Mouse (Mus musculus) cerebellum, adult 11-12 months (tissue): ENCODE measurements around the gene Tmem128.

Source experiments
- DNase-seq: peaks from one replicate; pipeline ENCODE4 v3.0.0; 2022

The Tmem128 gene

GRCm38 (mm10) chr5:38260107-38260682 is at the start of gene Tmem128:
TSS of gene Tmem128 (plus strand) at chr5:38260185.
- DNase-seq, result peak; percentile 63

DNA sequence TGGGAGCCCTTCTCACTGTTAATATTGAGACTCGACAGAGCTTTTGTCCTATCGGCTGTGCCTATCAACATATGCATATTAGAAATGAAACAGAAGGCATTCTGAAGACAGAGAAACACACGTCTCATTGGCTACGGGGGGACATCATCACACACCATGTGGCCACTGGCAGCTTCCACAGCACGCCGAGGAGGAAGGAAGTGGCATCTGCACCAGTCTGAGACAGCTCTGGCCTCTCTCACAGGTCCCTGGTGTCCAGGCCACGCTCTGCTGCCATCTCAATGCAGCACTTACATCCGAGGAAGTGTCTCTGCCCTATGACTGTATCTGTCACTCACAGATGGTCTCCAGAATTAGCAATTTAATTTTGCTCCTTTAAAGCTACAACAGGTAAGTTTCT is 48.3 kb upstream of the Tmem128 start:
- DNase-seq, result no peak

DNA sequence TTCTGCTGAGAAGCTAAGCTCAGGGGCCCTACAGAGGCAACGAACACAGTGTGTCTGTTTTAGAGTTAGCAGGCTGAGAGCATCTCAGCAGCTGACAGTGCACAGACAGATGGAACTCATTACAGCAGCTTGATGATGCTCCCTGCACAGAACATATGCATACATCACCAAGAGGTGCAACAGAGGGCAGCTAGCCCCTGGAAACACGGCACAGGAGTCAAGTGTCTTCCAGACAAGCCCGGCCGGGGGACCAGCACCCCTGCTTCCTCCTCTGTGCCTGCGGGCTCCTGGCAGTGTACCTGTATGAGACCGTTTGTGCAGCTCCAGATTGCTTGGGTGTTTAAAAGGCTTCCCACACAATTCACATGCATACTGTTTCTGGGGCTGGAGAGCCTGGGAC is 47.0 kb upstream of the Tmem128 start:
- DNase-seq, result no peak

DNA sequence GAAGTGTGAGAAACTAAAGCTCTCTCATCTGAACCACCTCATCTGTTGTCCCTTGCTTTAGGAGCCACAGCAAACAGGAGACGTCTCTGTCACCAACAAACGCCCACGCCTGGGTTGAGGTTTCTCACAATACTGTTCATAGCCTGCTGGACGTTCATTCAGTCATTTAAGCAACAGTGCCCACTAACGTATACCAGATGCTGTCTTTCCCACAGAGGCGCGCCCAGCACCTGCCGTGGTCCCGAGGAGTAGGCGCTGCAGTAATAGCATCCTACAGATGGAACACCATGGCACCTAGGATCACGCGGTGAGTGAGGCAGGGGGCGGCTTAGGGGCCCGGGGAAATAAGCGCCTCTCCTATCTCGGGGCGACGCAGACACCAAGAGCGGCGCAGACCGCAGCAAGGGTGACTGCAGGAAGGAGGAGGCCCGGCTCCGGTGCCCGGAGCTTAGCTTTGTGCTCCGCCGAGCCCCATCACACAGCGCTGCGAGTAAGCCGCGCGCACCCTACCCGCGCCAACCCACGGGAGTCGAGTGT is 40.1 kb upstream of the Tmem128 start:
- no peak for DNase-seq

DNA sequence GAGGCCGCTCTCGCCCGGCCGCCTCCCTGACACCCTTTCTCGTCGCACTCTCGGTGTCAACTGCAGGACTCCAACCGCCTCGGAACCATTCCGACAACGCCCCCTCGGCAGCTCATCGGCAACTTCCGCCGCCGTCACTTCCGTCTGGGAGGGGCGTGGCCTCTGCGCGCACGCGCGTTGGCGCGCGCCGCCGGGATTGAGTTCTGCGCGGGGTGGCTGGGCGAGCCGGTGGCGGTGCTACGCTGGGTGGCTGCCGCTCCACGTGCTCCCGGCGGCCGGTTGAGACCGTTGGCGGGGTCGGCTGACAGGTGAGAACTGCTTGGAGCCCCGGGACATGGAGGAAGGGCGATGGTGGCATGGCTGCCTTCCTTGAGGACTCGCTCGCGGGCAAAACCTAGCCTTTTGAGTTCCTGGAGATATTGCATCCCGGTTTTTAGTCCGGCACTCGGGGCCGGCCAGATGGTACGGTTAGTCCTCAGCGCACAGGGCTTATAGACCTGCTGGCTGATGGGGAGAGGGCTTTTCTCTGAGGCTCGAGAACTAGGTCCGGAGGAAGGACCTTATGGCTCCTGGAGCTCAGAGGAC is 39.6 kb upstream of the Tmem128 start, which contains the start of the genes Zbtb49 and Lyar:
TSS of gene Zbtb49 (minus strand) at position 130 of the 585 bp plus-strand sequence.
TSS of gene Lyar (plus strand) at position 143 of the 585 bp plus-strand sequence.
- DNase-seq, result peak; percentile 91

DNA sequence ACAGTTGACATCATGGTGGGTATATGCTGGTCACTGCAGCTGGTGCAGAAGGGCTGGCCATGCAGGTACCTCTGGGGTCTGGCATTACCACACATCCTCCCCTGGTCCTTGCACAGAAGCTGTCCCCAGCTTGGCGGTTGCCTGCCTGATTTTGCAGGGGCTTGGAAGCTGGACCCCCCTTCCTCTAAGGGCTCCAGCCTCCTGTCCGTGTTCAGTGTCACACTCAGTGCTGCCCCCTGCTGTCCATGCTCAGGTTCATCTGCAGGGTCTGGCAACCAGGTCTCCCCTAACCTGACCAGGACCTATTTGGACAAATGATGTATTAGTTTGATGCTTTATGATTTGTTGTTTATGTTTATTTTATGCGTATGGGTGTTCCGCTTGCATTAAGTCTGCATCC is 24.6 kb upstream of the Tmem128 start:
- DNase-seq, result no peak

DNA sequence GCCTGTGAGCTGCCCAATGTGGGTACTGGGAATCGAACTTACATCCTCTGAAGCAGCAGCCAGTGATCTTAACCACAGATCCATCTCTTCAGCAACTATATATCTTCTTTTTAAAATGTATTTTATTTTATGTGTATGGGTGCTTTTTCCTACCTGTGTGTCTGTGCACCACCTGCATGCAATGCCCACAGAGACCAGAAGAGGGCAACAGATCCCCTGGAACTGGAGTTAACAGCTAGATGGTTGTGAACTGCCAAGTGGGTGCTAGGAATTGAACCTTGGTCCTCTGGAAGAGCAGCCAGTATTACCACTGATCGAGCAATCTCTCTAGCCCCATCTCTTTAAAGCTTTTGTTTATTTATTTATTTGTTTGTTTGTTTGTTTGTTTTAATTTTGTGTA is 23.4 kb upstream of the Tmem128 start:
- DNase-seq, result no peak

DNA sequence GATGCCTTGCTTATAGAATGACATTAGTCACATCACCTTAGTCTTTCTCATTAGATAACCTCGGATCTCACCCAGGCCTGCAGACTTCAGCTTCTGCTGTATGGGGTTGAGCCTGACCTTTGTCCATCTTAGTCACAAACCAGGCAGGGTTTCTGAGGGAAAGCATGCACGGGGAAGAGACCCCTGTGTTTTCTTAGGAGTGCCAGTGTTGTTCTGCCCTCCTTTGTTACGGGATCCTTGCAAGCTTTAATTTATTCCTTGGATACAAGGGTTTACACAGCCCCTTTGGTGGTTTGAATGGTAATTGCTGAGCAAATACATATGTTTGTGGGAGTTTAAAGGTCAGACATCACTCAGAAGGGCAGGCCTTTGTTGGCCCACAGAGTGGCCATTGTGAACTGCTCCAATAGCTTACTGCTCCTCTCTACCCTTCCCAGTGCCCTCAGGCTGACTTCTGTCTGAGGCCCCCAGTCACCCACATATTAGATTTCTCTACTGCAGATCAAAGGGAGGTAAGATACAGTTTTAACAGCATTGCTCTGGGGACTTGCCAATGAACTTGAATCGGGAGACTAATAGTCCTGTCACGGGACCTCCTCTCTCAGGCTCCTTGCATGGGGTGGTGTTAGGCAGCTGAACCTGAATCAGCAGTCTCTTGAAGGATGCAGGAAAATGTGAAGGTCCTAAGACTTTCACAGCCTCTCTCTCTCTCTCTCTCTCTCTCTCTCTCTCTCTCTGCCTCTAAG is 19.1 kb upstream of the Tmem128 start:
- no peak for DNase-seq

DNA sequence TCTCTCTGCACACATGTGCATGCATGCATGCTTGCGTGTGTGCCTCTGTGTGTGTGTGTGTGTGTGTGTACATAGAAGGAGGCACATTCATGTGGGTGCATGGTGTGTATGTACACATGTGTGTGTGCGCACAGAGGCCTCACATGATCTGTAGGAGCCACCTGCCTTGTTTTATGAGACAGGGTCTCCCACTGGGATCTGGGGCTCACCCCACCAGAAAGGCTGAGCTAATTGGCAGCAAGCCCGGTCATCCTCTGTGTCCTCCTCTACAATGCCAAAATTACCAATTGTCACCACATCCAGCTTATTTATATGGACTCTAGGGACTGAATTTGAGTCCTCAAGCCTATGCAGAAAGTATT is 18.5 kb upstream of the Tmem128 start:
- no peak for DNase-seq

DNA sequence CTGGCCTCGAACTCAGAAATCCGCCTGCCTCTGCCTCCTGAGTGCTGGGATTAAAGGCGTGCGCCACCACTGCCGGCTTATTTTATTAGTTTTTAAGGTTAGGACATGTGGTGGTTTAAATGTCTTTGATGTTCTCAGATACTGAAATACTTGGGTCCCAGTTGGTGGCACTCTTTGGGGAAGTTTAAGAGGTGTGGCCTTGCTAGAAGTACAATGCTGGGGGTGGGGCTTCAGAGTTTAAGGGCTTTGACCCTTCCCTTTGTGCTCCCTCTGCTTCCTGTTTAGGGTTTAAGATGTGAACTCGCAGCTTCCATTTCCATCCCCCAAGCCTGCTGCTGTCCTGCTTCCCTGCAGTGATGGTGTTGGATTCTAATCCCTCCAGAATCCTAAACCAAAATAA is 18.0 kb upstream of the Tmem128 start:
- DNase-seq, result no peak

GRCm38 (mm10) chr5:38255195-38255594 is 4.8 kb upstream of the Tmem128 start:
- DNase-seq, result no peak

GRCm38 (mm10) chr5:38255644-38256043 is 4.3 kb upstream of the Tmem128 start:
- no peak for DNase-seq

DNA sequence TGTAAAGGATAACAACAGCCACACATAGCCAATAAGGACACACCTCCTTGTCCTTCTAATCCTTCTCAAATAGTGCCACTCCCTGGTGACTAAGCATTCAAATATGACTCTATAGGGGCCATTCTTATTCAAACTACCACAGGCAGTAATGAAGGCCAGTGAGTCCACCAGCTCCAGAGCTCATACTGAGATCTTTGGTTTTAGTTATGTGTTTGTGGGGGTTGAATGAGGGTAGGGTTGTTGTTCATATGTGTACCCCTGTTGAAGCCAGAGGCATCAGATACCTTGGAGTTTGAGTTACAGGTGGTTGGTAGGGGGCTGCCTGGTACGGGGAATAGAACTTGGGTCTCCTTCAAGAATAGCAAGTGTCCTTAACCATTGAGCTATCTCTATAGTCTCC is 3.4 kb upstream of the Tmem128 start:
- DNase-seq, result no peak

DNA sequence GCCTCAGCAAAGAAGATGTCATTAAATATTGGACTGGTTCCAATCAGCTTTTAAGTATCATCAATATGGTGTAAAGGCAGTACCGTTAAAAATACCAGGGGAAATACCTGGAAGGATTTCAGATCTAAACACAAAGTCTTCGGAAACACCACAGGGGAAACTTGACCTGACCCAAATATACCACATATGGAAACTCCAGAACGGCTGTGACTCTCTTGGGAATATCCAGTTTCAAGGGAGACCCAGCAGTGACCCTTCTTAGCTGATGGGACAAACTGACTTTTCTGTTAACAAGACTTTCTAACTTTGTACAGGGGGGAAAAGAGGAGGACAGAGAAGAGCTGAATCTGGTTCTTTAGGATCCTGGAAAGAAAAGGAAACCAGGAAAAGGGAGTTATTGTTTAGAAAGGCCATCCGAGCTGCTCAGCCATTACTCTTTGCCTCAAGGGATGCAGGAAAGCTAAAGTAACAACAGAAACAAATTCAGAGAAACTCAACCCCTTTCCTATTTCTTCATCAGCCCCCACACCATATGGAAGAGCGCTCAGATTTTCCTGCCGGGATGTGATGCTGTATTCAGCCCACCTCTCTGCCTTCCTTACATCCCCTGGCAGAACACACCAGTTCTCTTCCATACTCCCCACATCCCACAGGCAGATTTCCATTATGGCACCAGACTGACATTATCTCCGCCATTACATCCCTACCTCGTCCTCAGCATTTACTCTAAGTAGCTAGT is 1.8 kb upstream of the Tmem128 start:
- DNase-seq, result no peak

DNA sequence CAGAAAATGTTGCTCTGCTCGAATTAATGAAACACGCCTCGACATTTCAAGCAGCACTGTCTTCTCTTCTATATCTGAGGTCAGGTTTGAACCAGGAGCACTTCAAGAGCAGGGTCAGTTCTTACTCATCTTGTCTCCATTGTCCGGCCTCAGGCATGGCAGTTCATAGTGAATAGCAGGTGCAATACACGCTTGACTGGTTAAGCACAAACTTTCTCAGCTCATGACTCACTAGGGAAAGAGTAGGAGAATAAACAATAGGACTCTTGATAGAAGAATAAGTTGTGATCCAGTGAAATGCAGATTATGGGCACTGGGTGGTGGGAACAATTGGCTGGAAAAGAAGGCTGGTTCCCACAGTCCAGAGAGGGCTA is 1.2 kb upstream of the Tmem128 start:
- DNase-seq, result no peak

DNA sequence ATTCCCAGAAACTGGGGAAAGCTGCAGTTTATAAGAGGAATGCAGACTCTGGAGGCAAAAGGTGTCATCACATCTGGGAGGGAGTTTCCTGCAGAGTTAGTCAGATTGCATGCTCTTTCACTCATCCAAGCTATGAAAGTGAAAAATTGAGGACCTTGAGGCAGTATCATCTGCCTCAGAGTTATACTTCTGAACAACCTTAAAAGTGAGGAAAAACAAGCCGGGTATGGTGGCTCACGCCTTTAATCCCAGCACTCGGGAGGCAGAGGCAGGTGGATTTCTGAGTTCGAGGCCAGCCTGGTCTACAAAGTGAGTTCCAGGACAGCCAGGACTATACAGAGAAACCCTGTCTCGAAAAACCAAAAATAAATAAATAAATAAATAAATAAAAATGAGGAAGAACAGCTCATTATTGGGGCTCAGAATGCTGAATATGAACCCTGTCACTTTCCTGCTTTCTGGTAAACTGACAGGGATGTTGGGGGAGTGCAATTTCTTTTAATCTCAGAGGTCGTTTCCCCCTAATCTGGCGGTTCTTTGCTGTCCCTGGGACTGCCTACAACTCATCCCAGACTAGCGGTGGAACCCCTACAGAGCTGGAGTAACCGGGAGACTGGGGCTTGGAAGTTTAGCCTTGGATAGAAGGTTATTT is 404 bp upstream of the Tmem128 start:
- DNase-seq, result no peak

- DNase-seq, result no peak
Measured at GRCm38 (mm10) chr5:38270942-38271341, 11.0 kb downstream of the Tmem128 start.

DNA sequence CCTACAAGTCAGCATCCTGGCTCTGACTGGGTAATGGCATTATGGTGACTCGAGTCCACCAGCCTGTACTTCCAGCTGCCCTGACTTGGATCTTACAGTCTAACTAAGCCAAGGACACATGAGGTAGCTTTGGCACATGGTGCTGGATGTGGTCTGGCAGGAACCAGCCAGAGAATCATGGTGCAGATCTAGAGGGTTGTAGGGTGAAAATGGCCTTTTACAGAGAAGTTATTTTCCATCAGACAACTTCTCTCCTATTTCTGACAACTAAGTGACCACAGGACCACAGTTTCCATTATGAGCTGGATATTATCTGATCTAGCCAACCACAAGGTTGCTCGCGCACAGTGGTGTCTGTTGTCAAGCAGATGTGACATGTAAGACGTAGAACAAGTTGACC is 13.8 kb downstream of the Tmem128 start:
- no peak for DNase-seq

DNA sequence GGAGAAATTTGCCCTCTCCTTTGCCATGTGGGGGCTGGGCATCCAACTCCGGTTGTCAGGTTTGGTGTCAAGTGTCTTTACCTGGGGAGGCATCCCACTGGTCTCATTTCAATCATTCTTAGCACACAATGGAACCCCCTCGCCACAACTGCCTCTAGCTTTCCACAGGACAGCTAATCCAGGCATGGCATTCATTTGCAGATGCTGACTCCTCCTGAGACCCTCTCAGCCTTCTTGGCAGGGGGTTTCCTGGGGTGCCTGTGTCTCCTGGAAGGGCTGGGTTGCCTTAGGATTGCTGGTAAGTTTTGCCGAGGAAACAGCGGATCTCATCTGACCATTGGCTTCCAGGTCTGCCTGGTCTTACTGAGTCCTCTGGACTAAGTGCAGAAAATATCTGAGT is 15.8 kb downstream of the Tmem128 start, which contains the start of gene Otop1:
TSS of gene Otop1 (plus strand) at position 202 of the 400 bp plus-strand sequence.
- no peak for DNase-seq

GRCm38 (mm10) chr5:38276451-38276850 is 16.5 kb downstream of the Tmem128 start:
- DNase-seq, result no peak

- no peak for DNase-seq
Measured at GRCm38 (mm10) chr5:38277098-38277866, 17.3 kb downstream of the Tmem128 start.
